Mouse (Mus musculus) cerebellum, postnatal 4 days (tissue): ENCODE measurements around the gene Kif2a.
"Not testable (repeated sequence)": the region's sequence is repeated elsewhere in the genome, so short reads cannot be mapped to it uniquely, and the experiment has no call there.

ENCODE experiments used
- DNase-seq, 2 experiments: peaks; one replicate each; pipeline ENCODE4 v3.0.0; 2022; ENCODE audit warnings: low spot score in 2 of 2, mixed read lengths in 1 of 2

The Kif2a gene

DNA sequence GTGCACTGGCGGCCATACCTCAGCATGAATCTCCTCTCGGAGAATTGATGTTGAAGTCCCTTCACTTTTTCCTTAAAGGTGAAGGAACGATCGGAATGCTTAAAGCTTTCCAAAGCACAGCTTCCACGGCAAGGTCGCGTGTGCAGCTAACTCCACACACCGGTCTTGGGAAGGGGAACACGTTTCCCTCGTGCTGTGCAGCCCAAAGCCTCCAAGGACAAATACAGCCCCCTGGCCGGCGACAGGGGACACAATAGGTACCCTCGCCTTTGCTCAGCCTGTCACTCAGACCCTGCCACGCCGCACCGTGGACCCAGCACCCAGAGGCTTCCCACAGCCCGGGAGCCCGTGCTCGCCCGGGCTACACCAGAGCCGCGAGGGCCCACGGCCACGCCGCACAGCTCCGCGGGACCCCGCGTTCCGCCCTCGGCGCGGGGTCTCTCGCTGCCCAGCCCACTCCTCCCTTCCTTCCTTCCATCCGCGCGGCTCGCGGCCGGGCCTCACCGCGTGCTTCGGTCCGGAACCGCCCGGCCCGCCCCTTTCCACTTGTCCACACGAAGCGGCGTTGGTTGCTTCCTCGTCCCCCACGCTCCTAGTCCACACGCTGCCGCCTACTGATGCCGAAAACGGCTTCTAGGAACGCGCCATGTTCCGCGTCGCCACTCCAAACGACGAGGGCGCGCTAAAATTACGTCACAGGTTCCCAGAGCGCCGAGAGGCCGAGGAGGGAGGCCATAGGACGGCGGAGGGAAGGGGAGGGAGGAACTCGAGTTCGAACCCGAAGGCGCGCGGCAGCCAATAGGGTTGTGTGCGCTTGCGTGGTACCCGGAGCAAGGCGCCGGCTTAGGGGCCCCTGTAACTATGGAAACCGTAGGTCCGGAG is 85.4 kb downstream of the Kif2a start, which contains the start of gene Ipo11:
TSS of gene Ipo11 (minus strand) at position 703 of the 882 bp plus-strand sequence.
- peak; percentile 86 to 91 for DNase-seq

DNA sequence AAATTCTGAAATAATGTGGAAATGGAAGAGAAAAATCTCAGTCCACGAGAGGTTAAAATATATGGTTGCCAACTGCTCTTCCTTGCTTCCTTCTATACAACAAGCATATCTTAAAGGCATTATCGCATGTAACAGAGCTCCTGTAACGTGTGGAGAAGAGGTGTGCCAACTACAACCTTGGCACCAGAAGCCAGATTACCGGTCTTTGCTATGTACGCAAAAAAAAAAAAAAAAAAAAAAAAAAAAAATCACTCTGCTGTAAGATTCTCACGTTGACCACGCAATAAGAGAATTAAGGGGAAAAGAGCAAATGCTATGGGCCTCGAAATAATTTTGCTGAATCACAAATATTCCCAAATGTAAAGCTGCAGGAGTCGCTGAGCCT is 86.1 kb downstream of the Kif2a start:
- DNase-seq, result no peak

DNA sequence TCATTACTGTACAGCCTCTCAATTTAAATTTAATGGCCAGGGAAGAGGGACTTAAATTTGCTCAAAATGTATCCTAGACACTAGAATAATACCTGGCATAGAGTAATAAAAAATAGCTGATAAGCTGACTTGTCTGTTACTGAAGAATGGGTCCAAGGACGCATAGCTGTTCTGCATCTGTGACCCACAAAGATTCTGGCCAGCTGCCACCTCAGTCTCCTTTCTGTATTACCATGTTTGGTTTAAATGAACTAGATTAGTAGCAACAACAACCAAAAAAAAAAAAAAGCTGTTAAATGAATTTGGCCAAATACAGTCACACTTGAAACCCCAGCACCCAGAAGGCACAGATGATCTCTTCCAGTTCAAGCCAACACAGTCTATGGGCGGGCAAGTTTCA is 92.7 kb downstream of the Kif2a start:
- DNase-seq, result no peak

DNA sequence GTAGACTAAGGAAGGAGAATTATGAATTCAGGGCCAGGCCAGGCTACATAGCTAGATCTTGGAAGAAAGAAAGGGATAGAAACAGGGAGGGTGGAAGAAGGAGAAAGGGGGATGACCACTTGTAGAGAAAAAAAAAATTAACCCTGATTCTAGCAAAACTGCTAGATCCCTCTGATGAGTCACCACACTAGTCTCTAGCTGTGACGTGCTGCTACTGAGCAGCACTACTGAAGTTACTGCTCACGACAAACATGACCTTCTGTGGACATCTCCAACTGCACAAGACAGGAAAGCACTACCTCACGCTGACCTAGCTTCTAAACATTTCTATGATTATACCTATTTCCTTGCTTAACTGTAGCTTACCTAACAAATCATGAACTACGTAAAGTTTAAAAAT is 93.6 kb downstream of the Kif2a start:
- DNase-seq, result no peak

DNA sequence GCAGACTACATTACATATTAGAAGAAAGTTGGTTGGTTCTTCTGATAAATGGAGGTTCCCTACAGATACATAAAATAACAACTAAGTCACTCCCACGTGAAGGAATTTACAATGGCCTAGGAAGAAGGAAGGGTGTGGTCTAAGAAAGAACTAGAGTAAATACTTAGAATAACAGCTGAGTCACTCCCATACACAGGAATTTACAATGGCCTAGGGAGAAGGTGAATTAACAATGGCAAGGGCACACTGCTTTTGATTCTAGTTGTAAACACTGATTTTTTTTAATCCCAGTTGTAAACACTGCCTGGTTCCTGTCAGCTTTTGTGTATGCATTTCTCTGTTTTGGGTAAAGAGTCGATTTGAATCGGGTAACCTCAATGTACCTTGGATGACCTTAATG is 96.0 kb downstream of the Kif2a start:
- DNase-seq, result not testable (repeated sequence)

DNA sequence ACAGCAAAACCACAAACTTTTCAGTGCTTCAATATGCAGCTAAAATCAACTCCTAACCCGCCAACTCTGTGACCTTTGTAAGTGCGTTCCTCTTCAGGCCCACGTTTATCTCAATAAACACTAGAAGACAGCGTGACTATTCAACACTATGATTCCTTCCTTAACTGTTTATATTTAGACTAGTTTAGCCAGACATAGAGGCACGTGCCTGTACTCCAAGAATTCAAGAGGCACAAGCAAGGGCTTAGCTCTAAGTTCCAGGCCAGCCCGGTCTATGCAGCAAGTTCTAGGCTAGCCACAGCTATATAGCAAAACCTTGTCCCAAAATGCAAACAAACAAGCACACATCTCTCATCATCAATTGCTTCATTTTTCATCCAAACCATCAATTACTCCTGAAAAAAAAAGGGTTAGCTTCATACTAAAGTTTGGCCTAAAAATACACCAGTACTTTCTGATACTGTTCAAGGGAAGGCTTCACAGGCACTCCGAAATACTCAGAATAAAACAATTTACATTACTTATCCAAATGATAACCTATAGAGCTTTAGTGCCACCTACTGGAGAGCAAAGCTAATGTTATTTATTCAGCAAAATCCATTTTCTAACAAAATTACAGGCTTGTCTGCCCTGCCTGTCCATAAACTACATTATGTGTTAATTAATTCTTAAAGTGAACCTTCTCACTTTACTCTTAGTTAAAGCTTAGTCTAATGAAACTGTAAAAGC is 103.4 kb downstream of the Kif2a start:
- no peak for DNase-seq

DNA sequence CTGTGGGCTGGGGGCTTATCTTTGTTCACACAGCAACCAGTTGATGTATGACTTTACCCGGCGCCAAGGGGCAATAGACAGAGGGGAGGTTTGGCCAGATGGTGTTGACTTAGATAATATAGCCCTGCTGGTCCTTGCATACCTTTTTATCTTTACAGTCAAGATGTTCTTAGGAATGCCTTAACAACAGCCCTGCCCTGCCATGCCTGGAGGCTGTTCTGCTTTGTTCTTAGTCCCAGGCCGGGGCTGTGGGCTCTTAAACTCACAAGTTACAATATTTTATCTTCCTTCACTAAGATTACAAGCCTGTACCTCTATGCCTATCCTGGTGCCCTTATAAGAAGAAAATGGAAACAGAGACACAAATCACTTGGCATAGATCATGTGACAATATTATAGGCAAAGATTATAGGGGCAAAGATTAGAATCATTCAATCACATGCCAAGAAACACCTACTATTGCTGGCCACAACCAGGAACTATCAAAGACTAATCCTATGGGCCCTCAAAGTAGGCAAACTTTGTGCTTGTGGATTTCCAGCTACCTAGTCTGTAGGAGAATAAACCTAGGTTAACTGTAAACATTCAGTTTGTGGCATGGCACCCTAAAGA is 108.7 kb downstream of the Kif2a start:
- DNase-seq, result no peak

DNA sequence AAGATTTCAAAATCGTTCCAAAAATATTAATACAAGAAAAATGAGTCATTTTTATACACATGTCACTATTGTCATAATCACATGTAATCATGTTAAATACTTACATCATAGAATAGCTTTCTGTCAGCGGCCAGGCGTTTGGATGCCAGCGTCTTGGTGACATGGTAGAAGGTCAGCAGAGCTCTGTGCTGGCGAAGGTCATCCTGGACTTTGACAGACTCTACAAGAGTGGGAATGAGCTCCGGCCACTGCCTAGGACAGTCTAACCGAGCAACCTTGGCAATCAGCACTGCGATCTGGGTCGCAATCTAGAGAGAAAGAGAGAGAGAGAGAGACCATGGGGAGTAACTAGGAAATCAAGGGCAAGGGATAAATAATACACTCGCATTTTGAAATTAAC is 111.8 kb downstream of the Kif2a start:
- DNase-seq, result no peak
